Mouse (Mus musculus): ENCODE data around the gene Timm13.

DNA sequence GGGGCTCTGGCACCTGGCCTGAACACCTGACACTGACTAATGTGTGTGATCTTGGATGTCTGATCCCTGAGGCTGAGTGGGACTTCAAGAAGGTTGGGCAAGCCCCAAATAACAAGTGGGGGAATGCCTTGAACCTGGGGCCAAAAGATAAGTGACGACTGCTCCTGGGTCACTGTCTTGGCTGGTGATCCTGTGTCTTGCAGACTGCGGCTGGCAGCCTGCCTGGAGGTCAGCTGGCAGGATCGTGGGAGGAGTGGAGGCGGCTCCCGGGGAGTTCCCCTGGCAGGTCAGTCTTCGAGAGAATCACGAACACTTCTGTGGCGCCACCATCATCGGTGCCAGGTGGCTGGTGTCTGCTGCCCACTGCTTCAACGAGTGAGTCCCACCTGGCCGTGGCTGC lies 13.6 kb downstream of the Timm13 start:
- TF ChIP-seq POLR2A (IDR thresholded peaks at IDR 0.05; ENCODE audit: borderline replicate concordance, low read depth, low read length) (no peak), CTCF (IDR thresholded peaks at IDR 0.05; ENCODE audit: low read depth, low read length) (no peak)
